Mouse (Mus musculus): ENCODE data around the gene Clps. TPM values are rescaled to one million over a fixed set of nuclear protein-coding genes. Genes with fewer than 3 reads are reported as not detected.

Gene Clps
- polyA plus RNA-seq (2016; fragmentation: Nextera tagmentation; extraction: Ambion mirVana): not detected in 2 replicates

GRCm38 (mm10) chr17:28560598-28560997 lies at the start of gene Clps:
Gene Clps, minus strand, starts transcription at chr17:28560766.
- WGBS: 84% methylated on average over 4 of the region's 4 CpGs
- Histone ChIP-seq H3K9ac (no peak within 1 kb of the TSS), H3K9me3 (no peaks in the 10 kb centered on the region), H3K4me1 (peaks cover 35% of the 10 kb centered on the region), H3K4me3 (no peak within 1 kb of the TSS), H3K27me3 (no peaks in the 10 kb centered on the region), H3K27ac (no peak within 1 kb of the TSS), H3K4me2 (replicated peaks) (no peak within 1 kb of the TSS), H3K36me3 (no peaks in the 10 kb centered on the region)
- no peak for ATAC-seq (ENCODE audit: insufficient number of reproducible peaks, insufficient read depth, low FRiP score, low TSS enrichment)

- Histone ChIP-seq H3K4me1 (no peaks in the 10 kb centered on the region), H3K27ac (no peak overlapping the region), H3K36me3 (peaks cover 39% of the 10 kb centered on the region), H3K9me3 (no peaks in the 10 kb centered on the region), H3K4me3 (no peak overlapping the region), H3K9ac (no peak overlapping the region), H3K4me2 (replicated peaks) (no peak overlapping the region), H3K27me3 (no peaks in the 10 kb centered on the region)
- ATAC-seq (ENCODE audit: insufficient number of reproducible peaks, insufficient read depth, low FRiP score, low TSS enrichment): no peak
- 80% methylated on average over 3 of the region's 3 CpGs for WGBS
These were observed 49.0 kb upstream of the Clps start for GRCm38 (mm10) chr17:28609543-28609942.

- Histone ChIP-seq H3K4me2 (replicated peaks) (no peak overlapping the region), H3K9ac (no peak overlapping the region), H3K9me3 (no peaks in the 10 kb centered on the region), H3K27me3 (no peaks in the 10 kb centered on the region), H3K36me3 (peaks cover 88% of the 10 kb centered on the region), H3K4me1 (no peaks in the 10 kb centered on the region), H3K4me3 (no peak overlapping the region), H3K27ac (no peak overlapping the region)
- ATAC-seq (ENCODE audit: insufficient number of reproducible peaks, insufficient read depth, low FRiP score, low TSS enrichment): no peak
- WGBS: 91% methylated on average over 9 of the region's 9 CpGs
These were observed 41.1 kb upstream of the Clps start for GRCm38 (mm10) chr17:28601557-28602250.

GRCm38 (mm10) chr17:28600780-28601179 lies 40.2 kb upstream of the Clps start:
- no peak overlapping the region for H3K9ac ChIP-seq
- no peak for ATAC-seq (ENCODE audit: insufficient number of reproducible peaks, insufficient read depth, low FRiP score, low TSS enrichment)
- H3K4me3 ChIP-seq: no peak overlapping the region
- H3K4me2 ChIP-seq (replicated peaks): no peak overlapping the region
- no peak overlapping the region for H3K27ac ChIP-seq
- peaks cover 89% of the 10 kb centered on the region for H3K36me3 ChIP-seq
- no peaks in the 10 kb centered on the region for H3K9me3 ChIP-seq
- WGBS: 89% methylated on average over 5 of the region's 5 CpGs
- no peaks in the 10 kb centered on the region for H3K27me3 ChIP-seq
- no peaks in the 10 kb centered on the region for H3K4me1 ChIP-seq

- WGBS: 76% methylated on average over 4 of the region's 4 CpGs
- H3K4me2 ChIP-seq (replicated peaks): no peak overlapping the region
- ATAC-seq (ENCODE audit: insufficient number of reproducible peaks, insufficient read depth, low FRiP score, low TSS enrichment): no peak
- no peaks in the 10 kb centered on the region for H3K9me3 ChIP-seq
- no peaks in the 10 kb centered on the region for H3K4me1 ChIP-seq
- no peak overlapping the region for H3K4me3 ChIP-seq
- H3K27me3 ChIP-seq: no peaks in the 10 kb centered on the region
- no peak overlapping the region for H3K9ac ChIP-seq
- peaks cover 88% of the 10 kb centered on the region for H3K36me3 ChIP-seq
- H3K27ac ChIP-seq: no peak overlapping the region
These were observed 33.4 kb upstream of the Clps start for GRCm38 (mm10) chr17:28593965-28594364.

GRCm38 (mm10) chr17:28592998-28593397 lies 32.4 kb upstream of the Clps start:
- Histone ChIP-seq H3K4me3 (no peak overlapping the region), H3K27ac (no peak overlapping the region), H3K36me3 (peaks cover 90% of the 10 kb centered on the region), H3K4me2 (replicated peaks) (no peak overlapping the region), H3K27me3 (no peaks in the 10 kb centered on the region), H3K9ac (no peak overlapping the region), H3K9me3 (no peaks in the 10 kb centered on the region), H3K4me1 (no peaks in the 10 kb centered on the region)
- no peak for ATAC-seq (ENCODE audit: insufficient number of reproducible peaks, insufficient read depth, low FRiP score, low TSS enrichment)
- 23% methylated on average over 4 of the region's 4 CpGs for WGBS

- no peak overlapping the region for H3K4me3 ChIP-seq
- H3K27ac ChIP-seq: no peak overlapping the region
- no peak for ATAC-seq (ENCODE audit: insufficient number of reproducible peaks, insufficient read depth, low FRiP score, low TSS enrichment)
- H3K4me1 ChIP-seq: no peaks in the 10 kb centered on the region
- H3K9me3 ChIP-seq: no peaks in the 10 kb centered on the region
- H3K27me3 ChIP-seq: no peaks in the 10 kb centered on the region
- H3K36me3 ChIP-seq: peaks cover 88% of the 10 kb centered on the region
- no peak overlapping the region for H3K4me2 ChIP-seq (replicated peaks)
- 88% methylated on average over 5 of the region's 5 CpGs for WGBS
- no peak overlapping the region for H3K9ac ChIP-seq
These were observed 30.9 kb upstream of the Clps start for GRCm38 (mm10) chr17:28591476-28591875.

- Histone ChIP-seq H3K36me3 (peaks cover 85% of the 10 kb centered on the region), H3K27ac (no peak overlapping the region), H3K9me3 (no peaks in the 10 kb centered on the region), H3K4me2 (replicated peaks) (no peak overlapping the region), H3K9ac (no peak overlapping the region), H3K4me1 (no peaks in the 10 kb centered on the region), H3K27me3 (no peaks in the 10 kb centered on the region), H3K4me3 (no peak overlapping the region)
- 84% methylated on average over 3 of the region's 3 CpGs for WGBS
- ATAC-seq (ENCODE audit: insufficient number of reproducible peaks, insufficient read depth, low FRiP score, low TSS enrichment): no peak
These were observed 30.0 kb upstream of the Clps start for GRCm38 (mm10) chr17:28590596-28590995.

- H3K27me3 ChIP-seq: no peaks in the 10 kb centered on the region
- 74% methylated on average over 2 of the region's 2 CpGs for WGBS
- H3K4me1 ChIP-seq: 0 out of 2 replicates have a peak, but pooled peaks cover 11% of the 10 kb centered on the region
- ATAC-seq (ENCODE audit: insufficient number of reproducible peaks, insufficient read depth, low FRiP score, low TSS enrichment): no peak
- no peaks in the 10 kb centered on the region for H3K9me3 ChIP-seq
- H3K36me3 ChIP-seq: peaks cover 73% of the 10 kb centered on the region
- no peak overlapping the region for H3K9ac ChIP-seq
- H3K4me2 ChIP-seq (replicated peaks): no peak overlapping the region
- no peak overlapping the region for H3K27ac ChIP-seq
- no peak overlapping the region for H3K4me3 ChIP-seq
These were observed 28.0 kb upstream of the Clps start for GRCm38 (mm10) chr17:28588591-28588990.

GRCm38 (mm10) chr17:28586509-28586908 lies 25.9 kb upstream of the Clps start:
- Histone ChIP-seq H3K4me3 (no peak overlapping the region), H3K36me3 (peaks cover 52% of the 10 kb centered on the region), H3K9me3 (no peaks in the 10 kb centered on the region), H3K27ac (no peak overlapping the region), H3K4me1 (0 out of 2 replicates have a peak, but pooled peaks cover 11% of the 10 kb centered on the region), H3K4me2 (replicated peaks) (no peak overlapping the region), H3K27me3 (no peaks in the 10 kb centered on the region), H3K9ac (no peak overlapping the region)
- ATAC-seq (ENCODE audit: insufficient number of reproducible peaks, insufficient read depth, low FRiP score, low TSS enrichment): no peak
- 81% methylated on average over 3 of the region's 3 CpGs for WGBS

- ATAC-seq (ENCODE audit: insufficient number of reproducible peaks, insufficient read depth, low FRiP score, low TSS enrichment): no peak
- Histone ChIP-seq H3K27me3 (no peaks in the 10 kb centered on the region), H3K4me1 (0 out of 2 replicates have a peak, but pooled peaks cover 11% of the 10 kb centered on the region), H3K36me3 (0 out of 2 replicates have a peak, but pooled peaks cover 5% of the 10 kb centered on the region), H3K4me3 (no peak overlapping the region), H3K9ac (no peak overlapping the region), H3K4me2 (replicated peaks) (no peak overlapping the region), H3K9me3 (no peaks in the 10 kb centered on the region), H3K27ac (no peak overlapping the region)
- WGBS: 59% methylated on average over 2 of the region's 2 CpGs
These were observed 20.5 kb upstream of the Clps start for GRCm38 (mm10) chr17:28581056-28581455.

- Histone ChIP-seq H3K27me3 (no peaks in the 10 kb centered on the region), H3K9me3 (no peaks in the 10 kb centered on the region), H3K4me1 (peaks cover 15% of the 10 kb centered on the region; the same call in 1 of the 2 replicates), H3K36me3 (no peaks in the 10 kb centered on the region), H3K27ac (no peak overlapping the region), H3K4me3 (no peak overlapping the region), H3K9ac (no peak overlapping the region), H3K4me2 (replicated peaks) (no peak overlapping the region)
- no peak; the same call in 1 of the 2 replicates for ATAC-seq (ENCODE audit: insufficient number of reproducible peaks, insufficient read depth, low FRiP score, low TSS enrichment)
- WGBS: 7% methylated on average over 9 of the region's 9 CpGs
These were observed 19.8 kb upstream of the Clps start for GRCm38 (mm10) chr17:28580396-28580795.
